Comparison of ENCODE assay signal across 23 mouse cellular contexts in the genomic region with DNA sequence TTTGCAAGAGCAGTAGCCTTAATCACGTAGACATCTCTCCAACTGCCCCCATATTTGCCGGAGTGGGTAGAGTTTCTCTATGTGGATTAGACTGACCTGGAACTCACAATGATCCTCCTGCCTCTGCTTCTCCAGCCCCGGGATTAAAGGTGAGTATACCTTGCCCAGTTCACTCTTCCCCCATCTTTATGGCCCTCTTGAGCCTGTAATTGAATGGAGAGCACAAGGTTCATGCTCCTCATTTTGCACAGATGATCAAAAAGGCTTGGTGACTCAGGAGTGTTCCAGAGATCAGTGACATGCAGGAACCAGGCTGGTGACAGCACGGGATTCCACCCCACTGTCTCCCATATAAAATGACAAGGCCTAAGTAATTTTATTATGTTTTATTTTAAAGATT. TPM values are rescaled to one million over a fixed set of nuclear protein-coding genes. Genes with fewer than 3 reads are reported as not detected.
DNase-seq lines count a peak whose midpoint lies in the region; ATAC-seq and TF ChIP-seq lines count a peak whose summit lies in the region.
"Had no signal": no experiment of that assay in that cellular context is flagged by ENCODE, and none has a peak within 500 bp of the region (broad histone marks: within the 10 kb centered on the region; RNA-seq: fewer than 3 reads in every experiment).

No protein-coding gene starts in this region.

- no peaks in the 10 kb centered on the region for H3K9me3 ChIP-seq in intestine, postnatal 0 days (ENCODE audit: control insufficient read depth)
- H3K9me3 ChIP-seq in forebrain, embryonic 10.5 days = no peaks in the 10 kb centered on the region
- H3K9me3 ChIP-seq: embryonic facial prominence, embryonic 12.5 days; forebrain, embryonic 12.5 days; G1E had no signal

- intact Hi-C loops in heart, postnatal 25 days (cut with DNase I) = no loop called here

- H3K27ac ChIP-seq in intestine, postnatal 0 days (ENCODE audit: low read depth, low read length) = no peak overlapping the region
- H3K27ac ChIP-seq in forebrain, embryonic 10.5 days = no peak overlapping the region
- H3K27ac ChIP-seq: embryonic facial prominence, embryonic 12.5 days; forebrain, embryonic 12.5 days had no signal

- H3K4me1 ChIP-seq in intestine, postnatal 0 days (replicated peaks; ENCODE audit: control insufficient read depth, insufficient read depth, low read length) = no peaks in the 10 kb centered on the region
- H3K4me1 ChIP-seq in forebrain, embryonic 10.5 days = no peaks in the 10 kb centered on the region
- H3K4me1 ChIP-seq: embryonic facial prominence, embryonic 12.5 days; forebrain, embryonic 12.5 days had no signal

- H3K36me3 ChIP-seq in intestine, postnatal 0 days (ENCODE audit: control insufficient read depth, insufficient read depth) = no peaks in the 10 kb centered on the region
- no peaks in the 10 kb centered on the region for H3K36me3 ChIP-seq in forebrain, embryonic 10.5 days (replicated peaks)
- H3K36me3 ChIP-seq: embryonic facial prominence, embryonic 12.5 days; forebrain, embryonic 12.5 days; G1E had no signal

- no peak overlapping the region for H3K9ac ChIP-seq in intestine, postnatal 0 days (ENCODE audit: low read depth, low read length)
- H3K9ac ChIP-seq: embryonic facial prominence, embryonic 12.5 days; forebrain, embryonic 12.5 days had no signal

- peak; percentile 66 for ATAC-seq in intestine, postnatal 0 days
- ATAC-seq: activated CD4-positive, CD25-positive, alpha-beta regulatory T cell, adult 4 months; CD4-positive, CD25-positive, alpha-beta regulatory T cell, adult 4 months; forebrain, embryonic 14.5 days; forebrain, embryonic 16.5 days; Patski had no signal

- H3K27me3 ChIP-seq in intestine, postnatal 0 days (replicated peaks; ENCODE audit: control insufficient read depth, insufficient read depth, low read length) = no peaks in the 10 kb centered on the region
- H3K27me3 ChIP-seq in forebrain, embryonic 10.5 days (ENCODE audit: poor library complexity, severe bottlenecking) = no peaks in the 10 kb centered on the region
- H3K27me3 ChIP-seq: embryonic facial prominence, embryonic 12.5 days; forebrain, embryonic 12.5 days had no signal

- WGBS in intestine, postnatal 0 days = 64% methylated on average over 4 of the region's 4 CpGs
- WGBS in forebrain, embryonic 10.5 days = 92% methylated on average over 4 of the region's 4 CpGs

- peak; percentile 55 for DNase-seq in heart, adult 11 months
- DNase-seq in heart, postnatal 25 days (ENCODE audit: low spot score) = no peak
- DNase-seq in cerebellum, postnatal 14 days = no peak
- DNase-seq in forebrain, embryonic 10.5 days (ENCODE audit: extremely low spot score, low spot score) = no peak
- DNase-seq: adrenal gland, adult 8-10 months; adrenal gland, postnatal 14 days; adrenal gland, postnatal 36 days; B cell, adult 2 months; cerebellum, adult 11-12 months; cerebellum, adult 2 months; cerebellum, adult 9-10 months; cerebellum, postnatal 10 days; cerebellum, postnatal 36 days; embryo, embryonic 11 days had no signal

- H3K4me2 ChIP-seq in intestine, postnatal 0 days (replicated peaks; ENCODE audit: low read depth) = no peak overlapping the region
- H3K4me2 ChIP-seq: embryonic facial prominence, embryonic 12.5 days; forebrain, embryonic 12.5 days had no signal

- TF ChIP-seq CTCF in intestine, postnatal 0 days (IDR thresholded peaks at IDR 0.05; ENCODE audit: low read depth) = no peak

- no peak overlapping the region for H3K4me3 ChIP-seq in intestine, postnatal 0 days (ENCODE audit: low read depth, low read length)
- H3K4me3 ChIP-seq in forebrain, embryonic 10.5 days = no peak overlapping the region
- H3K4me3 ChIP-seq: embryonic facial prominence, embryonic 12.5 days; forebrain, embryonic 12.5 days had no signal

RNA-seq across cellular contexts. Expression of a gene that starts 7.1 kb away (rescaled TPM):
- total RNA-seq in heart, postnatal 25 days (2021) = 100 to 1,000 TPM; 215 to 235 TPM
- 375 and 413 TPM in 2 replicates for polyA plus RNA-seq in intestine, postnatal 0 days (2015; fragmentation: Nextera tagmentation; extraction: Ambion mirVana)
- polyA plus RNA-seq in forebrain, embryonic 10.5 days (2016; fragmentation: Nextera tagmentation; extraction: Ambion mirVana) = 346 and 370 TPM in 2 replicates
